Mouse (Mus musculus) lung, embryonic 14.5 days (tissue): ENCODE data around the gene Zbtb37. TPM values are rescaled to one million over a fixed set of nuclear protein-coding genes. Genes with fewer than 3 reads are reported as not detected.
"Not testable (repeated sequence)": the region's sequence is repeated elsewhere in the genome, so short reads cannot be mapped to it uniquely, and the experiment has no call there.

Experiments
- ATAC-seq: fragments of 200-750 bp; cut with Nextera tagmentation; 2 replicates; pipeline ENCODE4 v1.8.0; 2017; ENCODE audit warnings: mild to moderate bottlenecking, moderate TSS enrichment, moderate library complexity; ENCODE audit not compliant: insufficient read depth
- DNase-seq: peaks from one replicate; pipeline ENCODE4 v3.0.0-alpha.2; 2015
- H3K27ac ChIP-seq: fragments of 300-500 bp; sonication (generic); 2 replicates; pipeline ENCODE4 v1.5.1; 2014; ENCODE audit warnings: low read depth, mild to moderate bottlenecking, moderate library complexity
- H3K27me3 ChIP-seq: fragments of 300-500 bp; sonication (generic); 2 replicates; pipeline ENCODE4 v1.6.1; 2014; ENCODE audit warnings: low read length, control low read depth; ENCODE audit not compliant: insufficient read depth
- H3K36me3 ChIP-seq: fragments of 300-500 bp; sonication (generic); 2 replicates; pipeline ENCODE4 v1.6.1; 2014; ENCODE audit warnings: control low read depth; ENCODE audit not compliant: insufficient read depth
- H3K4me1 ChIP-seq: fragments of 300-500 bp; sonication (generic); 2 replicates; pipeline ENCODE4 v1.6.1; 2014; ENCODE audit warnings: antibody characterized with exemption, control low read depth; ENCODE audit not compliant: insufficient read depth
- H3K4me2 ChIP-seq: fragments of 300-500 bp; sonication (generic); 2 replicates; pipeline ENCODE4 v1.6.1; 2014; ENCODE audit warnings: mild to moderate bottlenecking
- H3K4me3 ChIP-seq: fragments of 300-500 bp; sonication (generic); 2 replicates; pipeline ENCODE4 v1.5.1; 2014; ENCODE audit warnings: low read depth, low read length
- H3K9ac ChIP-seq: fragments of 300-500 bp; sonication (generic); 2 replicates; pipeline ENCODE4 v1.6.1; 2014
- H3K9me3 ChIP-seq: fragments of 300-500 bp; sonication (generic); 2 replicates; pipeline ENCODE4 v1.6.1; 2016; ENCODE audit warnings: low read depth, low read length, control low read depth
- CTCF ChIP-seq: IDR thresholded peaks from 2 replicates; pipeline ENCODE4 v1.5.1; 2016; ENCODE audit warnings: antibody characterized with exemption, low read depth
- WGBS: fragments of 180-500 bp; shearing (Covaris S2); extraction: QIAGEN DNeasy Blood & Tissue Kit; methylation state at CpG from one replicate; pipeline ENCODE4 v1.1.7; 2014; 5-methylcytosine and 5-hydroxymethylcytosine counted together
- polyA plus RNA-seq: library from polyadenylated mRNA; unstranded; fragments of >200 nt; fragmentation: Nextera tagmentation; extraction: Ambion mirVana; gene quantifications from 2 replicates; pipeline ENCODE4 v1.2.1, GENCODE M21; 2014

Zbtb37 gene
- polyA plus RNA-seq, 1 experiment from 2014 or later: 12.2 TPM

- Histone ChIP-seq H3K36me3 (peaks cover 52% of the 10 kb centered on the region), H3K4me3 (no peak overlapping the region), H3K4me2 (no peak overlapping the region), H3K4me1 (no peaks in the 10 kb centered on the region), H3K27me3 (no peaks in the 10 kb centered on the region), H3K27ac (no peak overlapping the region), H3K9me3 (no peaks in the 10 kb centered on the region), H3K9ac (no peak overlapping the region)
- WGBS: 93% methylated on average over 7 of the region's 7 CpGs
- ATAC-seq (no peak), DNase-seq (no peak)
- no peak for TF ChIP-seq CTCF
Measured at GRCm38 (mm10) chr1:161032345-161032744, 2.3 kb downstream of the Zbtb37 start.

- H3K9me3 ChIP-seq: no peaks in the 10 kb centered on the region
- H3K36me3 ChIP-seq: peaks cover 49% of the 10 kb centered on the region
- H3K4me3 ChIP-seq: no peak overlapping the region
Measured at GRCm38 (mm10) chr1:161031881-161032280, 2.8 kb downstream of the Zbtb37 start.

GRCm38 (mm10) chr1:161030058-161030457 lies 4.6 kb downstream of the Zbtb37 start:
- no peak overlapping the region for H3K4me2 ChIP-seq
- DNase-seq (no peak), ATAC-seq (no peak)
- H3K4me3 ChIP-seq: no peak overlapping the region
- 92% methylated on average over 3 of the region's 3 CpGs for WGBS
- no peak overlapping the region for H3K27ac ChIP-seq
- no peak for TF ChIP-seq CTCF
- no peaks in the 10 kb centered on the region for H3K27me3 ChIP-seq
- peaks cover 41% of the 10 kb centered on the region for H3K36me3 ChIP-seq
- no peak overlapping the region for H3K9ac ChIP-seq
- H3K4me1 ChIP-seq: no peaks in the 10 kb centered on the region
- H3K9me3 ChIP-seq: no peaks in the 10 kb centered on the region

More at GRCm38 (mm10) chr1:161031881-161032280, 2.8 kb downstream of the Zbtb37 start:
- WGBS: 89% methylated on average over 9 of the region's 9 CpGs
- H3K27me3 ChIP-seq: no peaks in the 10 kb centered on the region
- no peak overlapping the region for H3K27ac ChIP-seq
- H3K4me2 ChIP-seq: no peak overlapping the region
- no peaks in the 10 kb centered on the region for H3K4me1 ChIP-seq
- ATAC-seq (no peak), DNase-seq (no peak)
- TF ChIP-seq CTCF: no peak
- no peak overlapping the region for H3K9ac ChIP-seq

GRCm38 (mm10) chr1:161028427-161028826 lies 6.2 kb downstream of the Zbtb37 start:
- not testable (repeated sequence) for H3K27me3 ChIP-seq, H3K4me2 ChIP-seq, ATAC-seq, H3K9me3 ChIP-seq, H3K9ac ChIP-seq, H3K4me3 ChIP-seq, DNase-seq, H3K27ac ChIP-seq, H3K4me1 ChIP-seq
- WGBS: 91% methylated on average over 1 of the region's 1 CpGs
- H3K36me3 ChIP-seq: peaks cover 48% of the 10 kb centered on the region

- Histone ChIP-seq H3K4me2 (no peak overlapping the region), H3K27me3 (no peaks in the 10 kb centered on the region), H3K36me3 (peaks cover 45% of the 10 kb centered on the region), H3K4me3 (no peak overlapping the region), H3K27ac (no peak overlapping the region), H3K9me3 (no peaks in the 10 kb centered on the region), H3K4me1 (no peaks in the 10 kb centered on the region), H3K9ac (no peak overlapping the region)
- no peak for TF ChIP-seq CTCF
- DNase-seq (no peak), ATAC-seq (no peak)
- 80% methylated on average over 2 of the region's 2 CpGs for WGBS
Measured at GRCm38 (mm10) chr1:161027196-161027595, 7.5 kb downstream of the Zbtb37 start.

- DNase-seq: peak; percentile 82
- H3K27me3 ChIP-seq: no peaks in the 10 kb centered on the region
Measured at GRCm38 (mm10) chr1:161025410-161026210, 9.0 kb downstream of the Zbtb37 start.

GRCm38 (mm10) chr1:161020051-161020450 lies 14.6 kb downstream of the Zbtb37 start:
- Histone ChIP-seq H3K27me3 (no peaks in the 10 kb centered on the region), H3K9me3 (no peaks in the 10 kb centered on the region), H3K4me1 (no peaks in the 10 kb centered on the region), H3K4me3 (no peak overlapping the region), H3K4me2 (no peak overlapping the region), H3K27ac (no peak overlapping the region), H3K9ac (no peak overlapping the region), H3K36me3 (peaks cover 41% of the 10 kb centered on the region)
- no peak for DNase-seq
- no peak for TF ChIP-seq CTCF
- WGBS: 90% methylated on average over 14 of the region's 14 CpGs
- no peak for ATAC-seq

More at GRCm38 (mm10) chr1:161025410-161026210, 9.0 kb downstream of the Zbtb37 start:
- H3K4me3 ChIP-seq: no peak overlapping the region
- ATAC-seq: peak; percentile 60; the same call in 1 of the 2 replicates
- H3K27ac ChIP-seq: no peak overlapping the region
- TF ChIP-seq CTCF: no peak
- no peak overlapping the region for H3K9ac ChIP-seq
- H3K4me1 ChIP-seq: no peaks in the 10 kb centered on the region
- whole genome bisulfite sequencing: 75% methylated on average over 5 of the region's 5 CpGs
- H3K36me3 ChIP-seq: peaks cover 33% of the 10 kb centered on the region
- no peak overlapping the region for H3K4me2 ChIP-seq
- H3K9me3 ChIP-seq: no peaks in the 10 kb centered on the region
